Mouse (Mus musculus) midbrain, postnatal 0 days (tissue): ENCODE data around the gene Slc18b1. TPM values are rescaled to one million over a fixed set of nuclear protein-coding genes. Genes with fewer than 3 reads are reported as not detected.

Experiments used
- ATAC-seq: fragments of 200-750 bp; cut with Nextera tagmentation; 2 replicates; pipeline ENCODE4 v1.8.0; 2017; ENCODE audit warnings: moderate number of reproducible peaks, mild to moderate bottlenecking, moderate TSS enrichment, moderate library complexity; ENCODE audit not compliant: low FRiP score
- DNase-seq: peaks from one replicate; pipeline ENCODE4 v3.0.0-alpha.2; 2015; ENCODE audit warnings: low spot score
- H3K27ac ChIP-seq: fragments of 300-500 bp; sonication (generic); 2 replicates; pipeline ENCODE4 v1.5.1; 2014; ENCODE audit warnings: low read depth, mild to moderate bottlenecking, low read length, mixed read lengths
- H3K27me3 ChIP-seq: fragments of 300-500 bp; sonication (generic); 2 replicates; pipeline ENCODE4 v1.6.1; 2014; ENCODE audit warnings: low read length, control low read depth, mixed read lengths; ENCODE audit not compliant: insufficient read depth
- H3K36me3 ChIP-seq: fragments of 300-500 bp; sonication (generic); 2 replicates; pipeline ENCODE4 v1.6.1; 2014; ENCODE audit warnings: low read length, control low read depth, mixed read lengths; ENCODE audit not compliant: insufficient read depth
- H3K4me1 ChIP-seq: fragments of 300-500 bp; sonication (generic); 2 replicates; pipeline ENCODE4 v1.6.1; 2014; ENCODE audit warnings: mild to moderate bottlenecking, control low read depth, antibody characterized with exemption, low read length, mixed read lengths; ENCODE audit not compliant: insufficient read depth
- H3K4me2 ChIP-seq: fragments of 300-500 bp; sonication (generic); 2 replicates; pipeline ENCODE4 v1.6.1; 2014; ENCODE audit warnings: low read depth, mild to moderate bottlenecking, low read length, mixed read lengths; ENCODE audit not compliant: poor library complexity, severe bottlenecking
- H3K4me3 ChIP-seq: fragments of 300-500 bp; sonication (generic); 2 replicates; pipeline ENCODE4 v1.5.1; 2014; ENCODE audit warnings: low read depth, mild to moderate bottlenecking, low read length, moderate library complexity
- H3K9ac ChIP-seq: fragments of 300-500 bp; sonication (generic); replicated peaks from 2 replicates; pipeline ENCODE4 v1.6.1; 2014; ENCODE audit warnings: mild to moderate bottlenecking, low read length, moderate library complexity, mixed read lengths; ENCODE audit not compliant: poor library complexity, severe bottlenecking
- H3K9me3 ChIP-seq: fragments of 300-500 bp; sonication (generic); 2 replicates; pipeline ENCODE4 v1.6.1; 2016; ENCODE audit warnings: low read length, control low read depth
- CTCF ChIP-seq: IDR thresholded peaks from 2 replicates; pipeline ENCODE4 v1.5.1; 2016; ENCODE audit warnings: antibody characterized with exemption, mild to moderate bottlenecking
- WGBS: fragments of 180-500 bp; shearing (Covaris S2); extraction: QIAGEN DNeasy Blood & Tissue Kit; methylation state at CpG from one replicate; pipeline ENCODE4 v1.1.7; 2014; 5-methylcytosine and 5-hydroxymethylcytosine counted together
- polyA plus RNA-seq: library from polyadenylated mRNA; unstranded; fragments of >200 nt; fragmentation: Nextera tagmentation; extraction: Ambion mirVana; gene quantifications from 2 replicates; pipeline ENCODE4 v1.2.1, GENCODE M21; 2015
- total RNA-seq: library from RNA; depleted of rRNA; stranded (reverse); fragments of >200 nt; gene quantifications from 2 replicates; pipeline ENCODE4 v1.2.3, GENCODE M21; 2014

Gene Slc18b1
- total and polyA plus RNA-seq, 2 experiments from 2014 or later = 12.4 to 13.7 TPM

GRCm38 (mm10) chr10:23799933-23800332 is 3.1 kb downstream of the Slc18b1 start:
- no peak for TF ChIP-seq CTCF
- Histone ChIP-seq H3K9ac (no peak overlapping the region), H3K27ac (no peak overlapping the region), H3K4me3 (no peak overlapping the region), H3K9me3 (no peaks in the 10 kb centered on the region), H3K36me3 (peaks cover 9% of the 10 kb centered on the region; the same call in 1 of the 2 replicates), H3K4me2 (no peak overlapping the region), H3K4me1 (peaks cover 3% of the 10 kb centered on the region; the same call in 1 of the 2 replicates), H3K27me3 (no peaks in the 10 kb centered on the region)
- ATAC-seq = no peak
- no peak for DNase-seq
- WGBS = 24% methylated on average over 3 of the region's 3 CpGs

DNA sequence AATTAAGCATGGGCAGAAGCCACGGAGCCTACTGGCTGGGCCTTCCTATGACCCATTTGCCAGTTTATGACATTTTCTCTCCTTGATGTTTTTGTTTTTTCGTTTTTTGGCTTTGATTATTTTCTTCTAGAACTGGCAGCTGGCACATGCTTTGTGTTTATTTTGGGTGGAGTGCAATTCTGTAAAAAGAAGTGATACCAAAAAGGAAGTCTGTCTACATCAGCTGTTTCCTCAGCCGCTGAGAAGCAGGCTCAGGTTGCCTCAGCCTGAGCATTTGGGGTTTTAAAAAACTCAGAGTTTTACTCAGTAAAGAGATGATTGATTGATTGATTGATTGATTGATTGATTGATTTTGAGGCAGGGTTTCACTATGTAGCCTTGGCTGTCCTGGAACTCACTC is 6.1 kb downstream of the Slc18b1 start:
- DNase-seq = no peak
- ATAC-seq = no peak
- H3K36me3 ChIP-seq = peaks cover 14% of the 10 kb centered on the region; the same call in 1 of the 2 replicates
- no peaks in the 10 kb centered on the region for H3K9me3 ChIP-seq
- H3K4me1 ChIP-seq = peaks cover 3% of the 10 kb centered on the region; the same call in 1 of the 2 replicates
- H3K9ac ChIP-seq = no peak overlapping the region
- H3K4me2 ChIP-seq = no peak overlapping the region
- no peak overlapping the region for H3K27ac ChIP-seq
- no peak overlapping the region for H3K4me3 ChIP-seq
- 74% methylated on average over 3 of the region's 3 CpGs for WGBS
- no peaks in the 10 kb centered on the region for H3K27me3 ChIP-seq
- no peak for TF ChIP-seq CTCF

DNA sequence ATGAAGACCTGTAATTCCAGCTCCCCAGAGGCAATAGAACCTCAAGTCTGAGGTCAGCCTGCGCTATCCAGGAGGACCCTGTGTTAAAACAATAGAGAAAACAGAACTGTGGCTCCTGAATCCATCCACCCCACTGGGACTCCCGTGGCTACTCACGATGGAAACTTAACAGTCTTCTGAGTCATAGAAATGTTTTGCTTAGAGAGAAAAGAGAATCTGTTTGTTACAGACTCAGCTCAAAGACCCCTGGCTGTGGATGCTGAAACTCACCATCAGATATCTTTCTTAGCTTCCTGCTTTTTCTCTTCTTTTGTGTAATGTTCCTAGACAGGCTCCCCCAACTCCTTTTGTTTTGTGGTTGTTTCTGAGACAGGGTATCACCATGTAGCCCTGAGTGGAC is 7.9 kb downstream of the Slc18b1 start:
- TF ChIP-seq CTCF = no peak
- DNase-seq (no peak), ATAC-seq (no peak)
- 67% methylated on average over 3 of the region's 3 CpGs for WGBS
- no peaks in the 10 kb centered on the region for H3K27me3 ChIP-seq
- no peaks in the 10 kb centered on the region for H3K4me1 ChIP-seq
- H3K9me3 ChIP-seq = no peaks in the 10 kb centered on the region
- H3K4me3 ChIP-seq = no peak overlapping the region
- H3K9ac ChIP-seq = no peak overlapping the region
- H3K36me3 ChIP-seq = peaks cover 14% of the 10 kb centered on the region; the same call in 1 of the 2 replicates
- no peak overlapping the region for H3K4me2 ChIP-seq
- H3K27ac ChIP-seq = no peak overlapping the region

DNA sequence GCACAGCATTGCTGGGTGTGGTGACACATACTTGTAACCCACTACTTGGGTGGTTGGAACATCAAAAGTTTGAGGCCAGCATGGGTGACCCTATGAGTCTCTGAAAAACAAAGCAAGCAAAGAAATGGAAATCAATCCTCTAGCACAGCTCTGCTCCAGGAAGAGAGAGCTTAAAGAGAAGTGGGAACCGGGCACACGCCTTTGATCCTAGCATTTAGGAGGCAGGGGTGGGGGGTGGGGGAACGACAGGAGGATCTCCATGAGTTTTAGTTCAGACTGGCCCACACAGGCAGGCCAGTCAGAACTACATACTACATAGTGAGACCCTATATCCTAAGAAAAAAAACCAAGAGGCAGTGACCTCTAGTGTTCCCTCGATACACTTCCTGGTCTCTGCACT is 9.4 kb downstream of the Slc18b1 start:
- Histone ChIP-seq H3K4me1 (no peaks in the 10 kb centered on the region), H3K4me2 (no peak overlapping the region), H3K9ac (no peak overlapping the region), H3K9me3 (no peaks in the 10 kb centered on the region), H3K36me3 (peaks cover 14% of the 10 kb centered on the region; the same call in 1 of the 2 replicates), H3K27me3 (no peaks in the 10 kb centered on the region), H3K27ac (no peak overlapping the region), H3K4me3 (no peak overlapping the region)
- 0 out of 2 replicates have a peak, but pooled peaks have one; percentile 9 for TF ChIP-seq CTCF
- no peak for ATAC-seq
- 29% methylated on average over 4 of the region's 4 CpGs for WGBS
- DNase-seq = no peak

GRCm38 (mm10) chr10:23811635-23812437 is 15.1 kb downstream of the Slc18b1 start:
- peak; percentile 93 for TF ChIP-seq CTCF
- Histone ChIP-seq H3K27ac (no peak overlapping the region), H3K36me3 (0 out of 2 replicates have a peak, but pooled peaks cover 8% of the 10 kb centered on the region), H3K27me3 (no peaks in the 10 kb centered on the region), H3K9me3 (no peaks in the 10 kb centered on the region), H3K4me1 (no peaks in the 10 kb centered on the region), H3K9ac (no peak overlapping the region), H3K4me3 (no peak overlapping the region), H3K4me2 (no peak overlapping the region)
- DNase-seq = peak; percentile 80
- ATAC-seq = peak; percentile 41; the same call in 1 of the 2 replicates
- WGBS = 77% methylated on average over 8 of the region's 12 CpGs

- Histone ChIP-seq H3K4me2 (no peak overlapping the region), H3K9ac (no peak overlapping the region), H3K4me1 (no peaks in the 10 kb centered on the region), H3K9me3 (no peaks in the 10 kb centered on the region), H3K27me3 (no peaks in the 10 kb centered on the region), H3K27ac (no peak overlapping the region), H3K36me3 (0 out of 2 replicates have a peak, but pooled peaks cover 8% of the 10 kb centered on the region), H3K4me3 (no peak overlapping the region)
- no peak for DNase-seq
- no peak for TF ChIP-seq CTCF
- ATAC-seq = peak; percentile 39; the same call in 1 of the 2 replicates
Observed at GRCm38 (mm10) chr10:23812438-23812759, 15.6 kb downstream of the Slc18b1 start.
